Mouse (Mus musculus) forebrain, embryonic 14.5 days (tissue): ENCODE measurements at regions not wholly inside any gene's neighbourhood (a gene's known extent, or its start where the extent isn't known, plus 50 kb on each side); places are given as distances from the start of the nearest gene placed in this dataset.
A peak's percentile ranks its signal among the peaks of the same experiment; 100 is the strongest.

Experiments
- ATAC-seq: fragments of 200-750 bp; cut with Nextera tagmentation; 2 replicates; pipeline ENCODE4 v1.8.0; 2017; ENCODE audit warnings: mild to moderate bottlenecking, moderate library complexity
- DNase-seq: peaks from one replicate; pipeline ENCODE4 v3.0.0-alpha.2; 2015; ENCODE audit warnings: low spot score
- H3K27ac ChIP-seq: fragments of 300-500 bp; sonication (generic); 2 replicates; pipeline ENCODE4 v1.5.1; 2014; ENCODE audit warnings: low read depth, mild to moderate bottlenecking, control low read depth, low read length, moderate library complexity
- H3K27me3 ChIP-seq: fragments of 300-500 bp; sonication (generic); replicated peaks from 2 replicates; pipeline ENCODE4 v1.6.1; 2014; ENCODE audit warnings: low read length, control low read depth, mixed read lengths; ENCODE audit not compliant: control insufficient read depth, insufficient read depth
- H3K36me3 ChIP-seq: fragments of 300-500 bp; sonication (generic); 2 replicates; pipeline ENCODE4 v1.6.1; 2014; ENCODE audit warnings: low read length, control low read depth; ENCODE audit not compliant: control insufficient read depth, insufficient read depth
- H3K4me1 ChIP-seq: fragments of 300-500 bp; sonication (generic); 2 replicates; pipeline ENCODE4 v1.6.1; 2014; ENCODE audit warnings: antibody characterized with exemption, low read length, control low read depth; ENCODE audit not compliant: control insufficient read depth, insufficient read depth
- H3K4me2 ChIP-seq: fragments of 300-500 bp; sonication (generic); 2 replicates; pipeline ENCODE4 v1.6.1; 2014; ENCODE audit warnings: mild to moderate bottlenecking, control low read depth, low read length
- H3K4me3 ChIP-seq: fragments of 300-500 bp; sonication (generic); 2 replicates; pipeline ENCODE4 v1.5.1; 2014; ENCODE audit warnings: low read depth, low read length, control low read depth
- H3K9ac ChIP-seq: fragments of 300-500 bp; sonication (generic); 2 replicates; pipeline ENCODE4 v1.6.1; 2014; ENCODE audit warnings: mild to moderate bottlenecking, low read length, control low read depth, moderate library complexity
- H3K9me3 ChIP-seq: fragments of 300-500 bp; sonication (generic); replicated peaks from 2 replicates; pipeline ENCODE4 v1.6.1; 2016; ENCODE audit warnings: low read length, control low read depth, mixed read lengths; ENCODE audit not compliant: control insufficient read depth
- WGBS: fragments of 180-500 bp; shearing (Covaris S2); extraction: QIAGEN DNeasy Blood & Tissue Kit; methylation state at CpG from one replicate; pipeline ENCODE4 v1.1.7; 2014; 5-methylcytosine and 5-hydroxymethylcytosine counted together

DNA sequence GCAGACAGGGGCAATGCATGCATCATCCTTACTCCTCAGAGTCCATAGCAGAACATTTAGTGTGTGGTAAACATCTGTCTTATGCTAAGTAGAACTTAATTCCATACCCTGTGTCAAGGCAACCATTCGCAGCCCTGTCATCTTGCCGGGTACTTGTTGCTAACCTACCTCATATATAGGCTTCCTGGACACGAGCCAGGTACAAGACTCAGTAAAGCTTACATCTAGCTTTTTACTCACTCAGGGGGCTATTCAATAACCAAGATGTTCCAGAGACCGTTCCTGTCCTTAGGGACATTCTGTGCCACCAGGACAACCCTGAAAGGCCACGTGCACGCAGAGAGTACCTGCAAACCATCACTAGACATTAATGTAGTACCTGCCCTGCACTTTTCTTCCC lies 74.8 kb upstream of the Srd5a3 start:
- H3K9ac ChIP-seq = no peak overlapping the region
- H3K4me1 ChIP-seq = no peaks in the 10 kb centered on the region
- ATAC-seq (no peak), DNase-seq (no peak)
- H3K4me2 ChIP-seq = no peak overlapping the region
- no peak overlapping the region for H3K27ac ChIP-seq
- H3K36me3 ChIP-seq = no peaks in the 10 kb centered on the region
- H3K9me3 ChIP-seq = no peaks in the 10 kb centered on the region
- 75% methylated on average over 6 of the region's 6 CpGs for WGBS
- no peak overlapping the region for H3K4me3 ChIP-seq
- no peaks in the 10 kb centered on the region for H3K27me3 ChIP-seq

DNA sequence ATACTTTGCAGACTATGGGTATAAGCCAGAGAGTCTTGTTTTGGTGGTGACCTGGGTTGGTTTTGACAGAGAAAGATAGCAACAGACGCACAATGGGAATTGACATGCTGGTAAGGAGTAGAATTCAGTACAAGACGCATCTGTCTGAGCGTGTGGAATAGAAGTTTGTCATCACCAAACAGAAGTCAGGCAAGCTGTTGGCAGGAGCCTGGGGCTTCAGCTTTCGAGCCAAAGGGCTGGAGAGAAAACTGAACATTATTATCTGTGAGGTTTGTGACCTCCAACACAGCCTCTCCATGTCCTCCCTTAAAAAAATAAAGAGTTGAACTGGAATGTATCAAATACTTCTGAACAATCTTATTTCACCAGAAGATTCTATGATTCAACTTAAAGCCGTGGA lies 75.4 kb upstream of the Srd5a3 start:
- 81% methylated on average over 5 of the region's 5 CpGs for WGBS
- no peaks in the 10 kb centered on the region for H3K9me3 ChIP-seq
- no peaks in the 10 kb centered on the region for H3K36me3 ChIP-seq
- no peak overlapping the region for H3K4me2 ChIP-seq
- H3K4me3 ChIP-seq = no peak overlapping the region
- H3K27me3 ChIP-seq = no peaks in the 10 kb centered on the region
- H3K9ac ChIP-seq = no peak overlapping the region
- H3K27ac ChIP-seq = no peak overlapping the region
- no peak for ATAC-seq
- DNase-seq = no peak
- H3K4me1 ChIP-seq = no peaks in the 10 kb centered on the region

DNA sequence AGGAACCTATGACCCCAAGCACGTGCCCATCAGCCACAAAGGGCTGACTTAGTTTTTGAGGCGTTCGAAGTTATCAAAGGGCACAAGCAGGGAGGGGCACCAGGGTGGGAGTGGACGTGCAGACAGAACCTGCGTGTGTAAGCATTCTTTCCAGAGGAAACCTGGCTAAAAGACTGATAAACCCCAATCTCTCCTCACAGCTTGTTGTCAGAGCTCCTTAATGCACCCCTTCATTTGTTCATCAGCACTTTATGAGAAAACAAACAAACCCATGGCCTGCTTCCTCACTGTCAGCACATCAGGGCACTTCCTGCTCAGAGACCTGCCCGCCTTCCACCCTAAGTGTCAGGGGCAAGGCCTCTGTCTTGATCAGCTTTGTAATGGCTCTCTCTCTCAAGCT lies 76.6 kb upstream of the Srd5a3 start:
- no peak overlapping the region for H3K4me3 ChIP-seq
- no peaks in the 10 kb centered on the region for H3K9me3 ChIP-seq
- 72% methylated on average over 6 of the region's 6 CpGs for WGBS
- DNase-seq = no peak
- no peaks in the 10 kb centered on the region for H3K27me3 ChIP-seq
- ATAC-seq = no peak
- no peak overlapping the region for H3K27ac ChIP-seq
- no peak overlapping the region for H3K9ac ChIP-seq
- H3K36me3 ChIP-seq = no peaks in the 10 kb centered on the region
- no peak overlapping the region for H3K4me2 ChIP-seq
- no peaks in the 10 kb centered on the region for H3K4me1 ChIP-seq

DNA sequence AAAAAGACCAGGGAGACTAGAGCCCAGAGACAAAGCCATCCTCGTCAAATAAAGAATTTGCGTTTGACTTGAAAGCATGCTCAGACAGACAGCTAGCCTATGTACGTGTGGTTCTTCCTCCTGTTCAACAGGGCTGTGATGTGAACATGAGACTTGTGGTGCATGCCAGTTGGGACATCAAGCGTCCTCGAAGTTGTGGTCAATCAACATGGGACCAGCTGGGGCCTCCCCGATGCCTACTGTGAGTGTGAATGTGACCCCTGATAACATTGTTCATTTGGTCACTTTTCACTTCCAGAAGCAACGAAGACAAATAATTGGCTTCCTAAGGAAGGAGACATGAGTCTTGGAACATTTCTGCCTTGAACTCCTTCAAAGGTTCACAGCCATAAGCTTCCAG lies 79.8 kb upstream of the Kdr start:
- DNase-seq (no peak), ATAC-seq (no peak)
- Histone ChIP-seq H3K4me2 (no peak overlapping the region), H3K9ac (no peak overlapping the region), H3K27me3 (no peaks in the 10 kb centered on the region), H3K36me3 (no peaks in the 10 kb centered on the region), H3K27ac (no peak overlapping the region), H3K4me3 (no peak overlapping the region), H3K9me3 (no peaks in the 10 kb centered on the region), H3K4me1 (no peaks in the 10 kb centered on the region)
- WGBS = 79% methylated on average over 7 of the region's 7 CpGs

DNA sequence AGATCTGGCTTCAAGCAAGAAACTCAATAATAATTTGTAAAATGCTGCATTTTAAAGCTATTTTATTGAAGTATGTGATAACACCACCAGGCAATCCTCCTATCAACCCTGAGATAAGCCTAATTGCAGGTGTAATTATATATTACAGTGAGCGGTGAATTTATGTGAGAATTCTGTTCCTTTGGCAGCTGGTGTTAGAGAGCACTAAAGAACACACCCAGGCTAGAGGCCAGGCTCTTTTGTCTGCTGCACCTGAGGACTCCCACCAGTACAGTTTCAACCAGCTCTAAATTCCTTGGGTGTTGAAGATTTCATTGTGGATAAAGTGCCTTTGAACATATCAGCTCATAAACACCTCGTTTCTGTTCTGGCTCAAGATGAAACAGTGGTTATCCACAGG lies 77.6 kb upstream of the Kdr start:
- ATAC-seq = no peak
- Histone ChIP-seq H3K27ac (no peak overlapping the region), H3K4me2 (no peak overlapping the region), H3K9me3 (no peaks in the 10 kb centered on the region), H3K27me3 (no peaks in the 10 kb centered on the region), H3K36me3 (no peaks in the 10 kb centered on the region), H3K4me3 (no peak overlapping the region), H3K4me1 (no peaks in the 10 kb centered on the region), H3K9ac (no peak overlapping the region)
- peak; percentile 12 for DNase-seq
- 55% methylated on average over 2 of the region's 2 CpGs for WGBS

DNA sequence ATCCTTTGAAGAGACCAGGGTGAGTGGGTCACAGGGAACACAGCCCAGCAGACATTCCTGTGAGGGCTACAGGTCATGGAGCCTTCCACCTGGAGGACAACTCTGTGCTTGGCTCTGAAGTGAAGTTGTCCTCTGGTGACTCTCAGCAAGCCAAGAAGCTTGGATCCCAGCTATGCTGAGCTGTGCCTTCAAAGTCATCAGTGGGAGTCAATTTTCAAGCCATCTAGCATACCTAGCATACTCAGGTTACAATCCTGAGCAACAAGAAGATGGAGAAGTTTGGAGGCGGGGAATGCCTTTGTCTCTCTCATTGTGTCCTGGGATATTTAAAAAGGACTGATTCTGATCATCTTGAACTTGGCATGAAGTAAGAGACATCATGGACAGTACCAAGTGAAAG lies 74.5 kb upstream of the Kdr start:
- no peaks in the 10 kb centered on the region for H3K27me3 ChIP-seq
- DNase-seq (no peak), ATAC-seq (no peak)
- H3K36me3 ChIP-seq = no peaks in the 10 kb centered on the region
- no peak overlapping the region for H3K4me3 ChIP-seq
- WGBS = 94% methylated on average over 1 of the region's 1 CpGs
- no peaks in the 10 kb centered on the region for H3K9me3 ChIP-seq
- no peak overlapping the region for H3K4me2 ChIP-seq
- no peak overlapping the region for H3K27ac ChIP-seq
- H3K9ac ChIP-seq = no peak overlapping the region
- no peaks in the 10 kb centered on the region for H3K4me1 ChIP-seq

DNA sequence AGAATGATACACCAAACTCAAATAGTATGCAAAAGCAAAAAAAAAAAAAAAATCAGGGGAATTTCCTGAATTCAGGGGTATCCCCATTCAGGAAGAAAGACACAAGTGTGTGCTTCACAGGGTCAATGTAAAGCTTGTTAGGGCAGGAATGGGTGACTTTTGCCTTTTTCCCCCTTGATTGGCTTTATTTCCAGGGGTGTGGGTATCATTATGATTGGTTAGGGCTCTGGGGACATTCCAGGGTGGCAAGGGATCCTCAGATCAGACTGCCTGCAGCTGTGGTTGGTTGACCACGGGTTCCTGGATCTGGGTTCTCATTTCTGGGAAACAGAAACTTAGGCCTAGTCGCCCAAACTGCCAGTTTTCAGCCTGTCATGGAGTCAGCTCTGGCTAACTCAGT lies 73.4 kb upstream of the Kdr start:
- Histone ChIP-seq H3K36me3 (no peaks in the 10 kb centered on the region), H3K4me3 (no peak overlapping the region), H3K4me1 (no peaks in the 10 kb centered on the region), H3K27ac (no peak overlapping the region), H3K4me2 (no peak overlapping the region), H3K9ac (no peak overlapping the region), H3K9me3 (no peaks in the 10 kb centered on the region), H3K27me3 (no peaks in the 10 kb centered on the region)
- DNase-seq (no peak), ATAC-seq (no peak)
- 82% methylated on average over 2 of the region's 2 CpGs for WGBS

DNA sequence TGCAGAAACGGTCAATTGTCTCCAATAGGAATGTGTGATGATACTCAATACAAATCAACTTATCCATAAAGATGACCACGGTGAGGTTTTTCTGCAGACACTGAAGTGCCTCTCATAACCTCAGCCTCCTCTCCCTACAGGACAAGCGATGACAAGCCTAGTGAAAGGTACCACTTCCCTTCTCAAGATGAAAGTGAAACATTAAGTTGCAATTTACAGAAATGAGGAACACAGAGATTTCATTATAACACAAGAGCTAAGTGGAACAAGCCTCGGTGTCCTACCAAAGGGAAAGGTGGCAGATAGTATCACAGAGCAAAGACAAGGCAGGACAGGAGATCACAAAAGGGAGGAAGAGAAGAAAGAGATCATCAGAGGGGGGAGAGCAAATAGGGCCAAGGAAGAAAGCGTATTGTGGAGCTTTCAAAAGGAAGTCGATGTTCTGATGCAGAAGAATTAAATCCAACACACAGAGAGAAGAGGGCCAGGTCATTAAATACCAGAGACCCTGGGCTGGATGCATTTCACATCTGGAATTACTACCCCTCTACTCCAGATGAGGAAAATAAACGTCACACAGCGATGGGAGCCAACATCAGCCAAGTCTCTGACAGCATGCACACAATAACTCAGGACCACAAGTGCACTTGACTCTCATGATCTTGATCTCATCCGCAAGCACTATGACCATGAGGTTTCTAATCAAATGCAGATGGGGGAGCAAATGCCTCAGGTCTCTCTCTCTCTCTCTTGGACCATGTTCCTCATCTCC lies 70.0 kb upstream of the Kdr start:
- H3K36me3 ChIP-seq = no peaks in the 10 kb centered on the region
- no peak overlapping the region for H3K4me3 ChIP-seq
- ATAC-seq (no peak), DNase-seq (no peak)
- H3K4me2 ChIP-seq = no peak overlapping the region
- no peak overlapping the region for H3K27ac ChIP-seq
- no peaks in the 10 kb centered on the region for H3K9me3 ChIP-seq
- WGBS = 90% methylated on average over 9 of the region's 9 CpGs
- H3K27me3 ChIP-seq = no peaks in the 10 kb centered on the region
- H3K4me1 ChIP-seq = no peaks in the 10 kb centered on the region
- no peak overlapping the region for H3K9ac ChIP-seq

DNA sequence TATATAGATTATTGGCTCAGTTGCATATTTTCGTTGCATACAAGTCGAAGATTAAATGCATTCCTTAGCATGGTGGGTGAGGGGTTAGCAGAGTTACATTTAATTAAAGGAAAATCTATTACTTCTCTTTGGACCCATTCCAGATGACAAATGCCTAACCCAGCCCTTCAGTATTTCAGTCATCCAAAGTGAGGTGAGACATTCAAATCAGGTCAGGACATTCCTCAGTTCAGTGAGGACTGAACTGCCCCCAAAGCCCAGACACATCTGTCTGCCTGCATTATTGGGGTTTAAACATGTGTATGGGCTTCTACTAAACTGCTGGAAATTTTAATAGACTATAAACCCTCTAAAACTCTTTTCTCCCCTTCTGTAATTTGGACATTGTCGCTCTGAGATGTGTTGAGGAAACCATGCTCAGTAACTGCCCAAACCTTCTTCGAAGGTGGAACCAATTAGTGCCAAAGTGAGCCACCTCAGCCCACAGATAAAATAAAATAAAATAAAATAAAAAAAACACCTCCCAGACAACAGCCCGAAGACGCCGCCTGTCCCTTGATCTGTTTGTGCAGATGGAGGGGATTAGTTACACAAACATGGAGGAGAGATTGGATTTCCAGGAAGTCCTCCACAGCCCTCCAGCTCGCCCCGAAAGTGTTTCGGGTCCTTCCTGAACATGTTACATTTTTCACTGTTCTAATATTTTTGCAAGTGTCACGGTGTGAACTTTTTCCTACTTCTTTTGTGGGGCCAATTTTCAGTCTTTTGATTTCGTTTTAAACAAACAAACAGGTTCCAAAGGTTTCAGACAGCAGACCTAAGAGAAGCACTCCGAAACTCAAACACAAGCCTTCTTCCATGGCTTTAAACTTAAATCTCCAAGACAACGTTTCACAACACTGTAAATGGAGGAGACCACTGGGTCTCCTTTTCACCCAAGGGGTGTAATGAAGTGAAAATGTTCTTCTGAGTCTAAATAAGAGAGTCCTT lies 65.6 kb upstream of the Kdr start:
- H3K27me3 ChIP-seq = no peaks in the 10 kb centered on the region
- H3K4me3 ChIP-seq = no peak overlapping the region
- no peak for ATAC-seq
- H3K36me3 ChIP-seq = no peaks in the 10 kb centered on the region
- no peaks in the 10 kb centered on the region for H3K4me1 ChIP-seq
- no peak for DNase-seq
- no peak overlapping the region for H3K4me2 ChIP-seq
- no peaks in the 10 kb centered on the region; the same call in 1 of the 2 replicates for H3K9me3 ChIP-seq
- WGBS = 86% methylated on average over 14 of the region's 14 CpGs
- no peak overlapping the region for H3K9ac ChIP-seq
- H3K27ac ChIP-seq = no peak overlapping the region
